11 mouse cellular contexts compared by ENCODE assay signal in the genomic region with DNA sequence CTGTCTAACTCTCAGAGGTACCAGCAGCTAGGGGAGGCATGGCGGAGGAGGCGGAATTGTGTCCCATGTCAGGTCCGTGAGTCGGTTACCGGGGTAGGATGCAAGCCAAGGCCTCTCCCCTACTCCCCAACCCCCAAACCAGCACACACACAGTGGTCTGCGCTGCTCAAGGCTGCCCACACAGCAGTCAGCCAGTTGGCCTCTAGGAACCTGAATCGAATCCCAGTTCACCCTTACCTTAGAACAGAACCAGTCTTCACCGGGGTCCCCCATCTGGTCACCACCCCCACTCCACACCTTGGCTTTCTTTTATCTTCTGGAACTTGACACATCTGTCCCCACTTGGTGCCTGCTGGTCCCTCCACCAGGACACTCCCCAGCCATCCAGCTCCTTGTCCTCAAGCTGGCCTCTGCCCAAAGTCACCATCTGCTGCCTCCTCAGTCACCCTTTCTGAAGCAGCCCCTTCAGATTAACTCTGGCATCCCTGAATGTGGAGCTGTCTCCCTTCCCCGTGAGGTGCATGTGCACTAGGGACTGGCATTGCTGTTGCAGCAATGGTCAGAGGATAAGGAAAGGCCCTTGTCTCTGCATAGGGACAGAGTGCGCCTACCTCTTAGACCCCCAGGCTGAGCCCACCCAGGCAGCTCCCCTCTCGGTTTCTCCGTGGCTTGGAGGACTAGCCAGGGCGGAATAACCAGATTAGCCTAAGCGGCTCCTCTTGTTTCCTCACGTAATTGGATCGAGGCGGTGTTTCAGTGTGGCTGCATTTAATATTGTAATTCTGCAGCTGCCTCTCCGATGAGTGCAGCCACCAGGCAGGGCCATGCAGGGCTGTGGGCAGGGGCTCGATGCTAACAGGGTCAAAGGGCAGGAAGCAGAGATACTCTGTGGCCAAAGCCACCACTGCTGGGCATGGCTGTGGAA. TPM values are rescaled to one million over a fixed set of nuclear protein-coding genes. Genes with fewer than 3 reads are reported as not detected.
A peak's percentile ranks its signal among the peaks of the same experiment; 100 is the strongest.
DNase-seq lines count a peak whose midpoint lies in the region; ATAC-seq and TF ChIP-seq lines count a peak whose summit lies in the region.
"Had no signal": no experiment of that assay in that cellular context is flagged by ENCODE, and none has a peak within 500 bp of the region (broad histone marks: within the 10 kb centered on the region; RNA-seq: fewer than 3 reads in every experiment).

No protein-coding gene starts in this region.

- 0 out of 2 replicates have a peak overlapping the region, but pooled peaks have one; percentile 8 for H3K9ac ChIP-seq in intestine, embryonic 16.5 days (ENCODE audit: low read depth, low read length)
- no peak overlapping the region for H3K9ac ChIP-seq in intestine, postnatal 0 days (ENCODE audit: low read depth, low read length)
- 0 out of 2 replicates have a peak overlapping the region, but pooled peaks have one; percentile 28 for H3K9ac ChIP-seq in neural tube, embryonic 14.5 days (replicated peaks; ENCODE audit: low read depth, low read length)
- H3K9ac ChIP-seq: limb, embryonic 15.5 days had no signal

- H3K36me3 ChIP-seq in intestine, embryonic 16.5 days (ENCODE audit: control insufficient read depth, insufficient read depth, low read length) = no peaks in the 10 kb centered on the region
- H3K36me3 ChIP-seq in intestine, postnatal 0 days (ENCODE audit: control insufficient read depth, insufficient read depth) = no peaks in the 10 kb centered on the region
- H3K36me3 ChIP-seq in hindbrain, embryonic 10.5 days = no peaks in the 10 kb centered on the region
- no peaks in the 10 kb centered on the region for H3K36me3 ChIP-seq in neural tube, embryonic 14.5 days (ENCODE audit: control insufficient read depth, insufficient read depth, low read length)
- H3K36me3 ChIP-seq: limb, embryonic 15.5 days had no signal

- H3K27ac ChIP-seq in intestine, embryonic 16.5 days (ENCODE audit: low read length) = no peak overlapping the region
- H3K27ac ChIP-seq in intestine, postnatal 0 days (ENCODE audit: low read depth, low read length) = no peak overlapping the region
- H3K27ac ChIP-seq in hindbrain, embryonic 10.5 days = peak overlapping the region; percentile 77
- no peak overlapping the region for H3K27ac ChIP-seq in neural tube, embryonic 14.5 days (ENCODE audit: low read depth, low read length)
- H3K27ac ChIP-seq: limb, embryonic 15.5 days had no signal

- H3K4me3 ChIP-seq in intestine, embryonic 16.5 days (ENCODE audit: low read length) = no peak overlapping the region
- no peak overlapping the region for H3K4me3 ChIP-seq in intestine, postnatal 0 days (ENCODE audit: low read depth, low read length)
- H3K4me3 ChIP-seq in hindbrain, embryonic 10.5 days = peak overlapping the region; percentile 11; the same call in 1 of the 2 replicates
- H3K4me3 ChIP-seq in neural tube, embryonic 14.5 days (ENCODE audit: low read depth, low read length) = no peak overlapping the region
- H3K4me3 ChIP-seq: limb, embryonic 15.5 days had no signal

- peak; percentile 53 for DNase-seq in embryo, embryonic 10.5 days (ENCODE audit: low spot score)
- DNase-seq in hindbrain, embryonic 10.5 days (ENCODE audit: low spot score) = peak; percentile 44
- no peak for DNase-seq in ovary, postnatal 36 days (ENCODE audit: low spot score)
- DNase-seq in liver = no peak
- no peak for DNase-seq in thymus, postnatal 0 days (ENCODE audit: low spot score)
- DNase-seq: adrenal gland, postnatal 36 days; lung, postnatal 36 days had no signal

- no peak for ATAC-seq in intestine, embryonic 16.5 days
- ATAC-seq in intestine, postnatal 0 days = no peak
- ATAC-seq in neural tube, embryonic 14.5 days (ENCODE audit: low read depth) = 0 out of 2 replicates have a peak, but pooled peaks have one; percentile 16

- no peak for TF ChIP-seq CTCF in intestine, postnatal 0 days (IDR thresholded peaks at IDR 0.05; ENCODE audit: low read depth)

- peaks cover 13% of the 10 kb centered on the region; the same call in 1 of the 2 replicates for H3K4me1 ChIP-seq in intestine, embryonic 16.5 days (ENCODE audit: control insufficient read depth, insufficient read depth, low read length)
- H3K4me1 ChIP-seq in intestine, postnatal 0 days (replicated peaks; ENCODE audit: control insufficient read depth, insufficient read depth, low read length) = no peaks in the 10 kb centered on the region
- H3K4me1 ChIP-seq in hindbrain, embryonic 10.5 days (replicated peaks) = peaks cover 72% of the 10 kb centered on the region
- peaks cover 7% of the 10 kb centered on the region for H3K4me1 ChIP-seq in neural tube, embryonic 14.5 days (ENCODE audit: control insufficient read depth, insufficient read depth, low read length)

- no peaks in the 10 kb centered on the region for H3K9me3 ChIP-seq in intestine, embryonic 16.5 days (ENCODE audit: control insufficient read depth, low read length)
- no peaks in the 10 kb centered on the region for H3K9me3 ChIP-seq in intestine, postnatal 0 days (ENCODE audit: control insufficient read depth)
- no peaks in the 10 kb centered on the region for H3K9me3 ChIP-seq in hindbrain, embryonic 10.5 days
- H3K9me3 ChIP-seq in neural tube, embryonic 14.5 days (ENCODE audit: control insufficient read depth, low read length) = no peaks in the 10 kb centered on the region
- H3K9me3 ChIP-seq: limb, embryonic 15.5 days had no signal

- 64% methylated on average over 19 of the region's 19 CpGs for WGBS in intestine, embryonic 16.5 days
- WGBS in intestine, postnatal 0 days = 74% methylated on average over 19 of the region's 19 CpGs
- WGBS in hindbrain, embryonic 10.5 days = 61% methylated on average over 19 of the region's 19 CpGs
- 52% methylated on average over 19 of the region's 19 CpGs for WGBS in neural tube, embryonic 14.5 days

- H3K27me3 ChIP-seq in intestine, embryonic 16.5 days (replicated peaks; ENCODE audit: control insufficient read depth, insufficient read depth, low read length) = no peaks in the 10 kb centered on the region; the same call in 1 of the 2 replicates
- no peaks in the 10 kb centered on the region for H3K27me3 ChIP-seq in intestine, postnatal 0 days (replicated peaks; ENCODE audit: control insufficient read depth, insufficient read depth, low read length)
- H3K27me3 ChIP-seq in hindbrain, embryonic 10.5 days (ENCODE audit: insufficient read depth, poor library complexity, severe bottlenecking) = peaks cover 46% of the 10 kb centered on the region
- no peaks in the 10 kb centered on the region for H3K27me3 ChIP-seq in neural tube, embryonic 14.5 days (ENCODE audit: control insufficient read depth, insufficient read depth, low read length)

- no peak overlapping the region for H3K4me2 ChIP-seq in intestine, embryonic 16.5 days (ENCODE audit: low read depth, low read length)
- no peak overlapping the region for H3K4me2 ChIP-seq in intestine, postnatal 0 days (replicated peaks; ENCODE audit: low read depth)
- no peak overlapping the region for H3K4me2 ChIP-seq in neural tube, embryonic 14.5 days (ENCODE audit: low read depth, low read length)
- H3K4me2 ChIP-seq: limb, embryonic 15.5 days had no signal

RNA-seq across cellular contexts. Expression of gene Flrt1, which starts 23.3 kb away (rescaled TPM):
- 1.6 and 1.9 TPM in 2 replicates for polyA plus RNA-seq in intestine, embryonic 16.5 days (2015; fragmentation: Nextera tagmentation; extraction: Ambion mirVana)
- 0.75 and 0.82 TPM in 2 replicates for polyA plus RNA-seq in intestine, postnatal 0 days (2015; fragmentation: Nextera tagmentation; extraction: Ambion mirVana)
- 3.1 and 4.0 TPM in 2 replicates for polyA plus RNA-seq in hindbrain, embryonic 10.5 days (2016; fragmentation: Nextera tagmentation; extraction: Ambion mirVana)
- 11.0 and 13.3 TPM in 2 replicates for polyA plus RNA-seq in neural tube, embryonic 14.5 days (2014; fragmentation: Nextera tagmentation; extraction: Ambion mirVana)
- 1.3 and 1.5 TPM in 2 replicates for polyA plus RNA-seq in thymus, postnatal 0 days (2015; fragmentation: Nextera tagmentation; extraction: Ambion mirVana)

Comparison
In these comparisons a context has a peak if more than half of its experiments do, and no peak if none do; other contexts are left out.
1. DNase-seq: peak in embryo, embryonic 10.5 days (single experiment) and hindbrain, embryonic 10.5 days (single experiment); none in ovary, postnatal 36 days (single experiment), liver (single experiment) and thymus, postnatal 0 days (single experiment).